Mouse (Mus musculus) testis, adult 2 months (tissue): ENCODE results near the gene Supv3l1. TPM values are rescaled to one million over a fixed set of nuclear protein-coding genes. Genes with fewer than 3 reads are reported as not detected.

ENCODE experiments used
- H3K27ac ChIP-seq: fragments of 200-500 bp; 2 replicates; pipeline ENCODE4 v1.5.1; 2012; ENCODE audit warnings: low read depth, low read length; ENCODE audit not compliant: control insufficient read depth, insufficient read depth
- H3K27me3 ChIP-seq: fragments of 200-500 bp; 2 replicates; pipeline ENCODE4 v1.6.1; 2012; ENCODE audit warnings: mild to moderate bottlenecking, low read length, moderate library complexity; ENCODE audit not compliant: control insufficient read depth, insufficient read depth
- H3K36me3 ChIP-seq: fragments of 200-500 bp; 2 replicates; pipeline ENCODE4 v1.6.1; 2012; ENCODE audit warnings: mild to moderate bottlenecking, low read length; ENCODE audit not compliant: control insufficient read depth, insufficient read depth
- H3K4me1 ChIP-seq: fragments of 200-500 bp; 2 replicates; pipeline ENCODE4 v1.6.1; 2012; ENCODE audit warnings: low read length; ENCODE audit not compliant: control insufficient read depth, insufficient read depth
- H3K4me3 ChIP-seq: fragments of 200-500 bp; 2 replicates; pipeline ENCODE4 v1.5.1; 2012; ENCODE audit warnings: low read depth, mild to moderate bottlenecking, low read length, moderate library complexity, mixed read lengths; ENCODE audit not compliant: control insufficient read depth
- CTCF ChIP-seq: fragments of 200-500 bp; IDR thresholded peaks from 2 replicates; pipeline ENCODE4 v1.5.1; 2012; ENCODE audit warnings: low read depth, mild to moderate bottlenecking, inconsistent platforms, low read length, moderate library complexity; ENCODE audit not compliant: control insufficient read depth, insufficient read depth, insufficient replicate concordance
- POLR2A ChIP-seq: fragments of 200-500 bp; IDR thresholded peaks from 2 replicates; pipeline ENCODE4 v1.6.1; 2012; ENCODE audit warnings: low read depth, mild to moderate bottlenecking, inconsistent platforms, low read length, moderate library complexity; ENCODE audit not compliant: control insufficient read depth
- polyA plus RNA-seq: library from polyadenylated mRNA; depleted of rRNA; stranded (reverse); fragments of >200 nt; gene quantifications from 2 replicates; pipeline ENCODE4 v1.2.3, GENCODE M21; 2012; rRNA removed

Gene Supv3l1
- polyA plus RNA-seq, 1 experiment: 15.3 TPM

- no peaks in the 10 kb centered on the region for H3K36me3 ChIP-seq
- H3K4me1 ChIP-seq: no peaks in the 10 kb centered on the region; the same call in 1 of the 2 replicates
- no peaks in the 10 kb centered on the region for H3K27me3 ChIP-seq
- peak within 1 kb of the TSS; percentile 54; the same call in 1 of the 2 replicates for H3K27ac ChIP-seq
- H3K4me3 ChIP-seq: peak within 1 kb of the TSS; percentile 73
- TF ChIP-seq POLR2A (peak; percentile 27; the same call in 1 of the 2 replicates), CTCF (no peak)
Measured at GRCm38 (mm10) chr10:62379808-62380207, 69.7 kb downstream of the Supv3l1 start, which contains the start of gene Hk1. Hk1 (minus strand) TSS chr10:62379908.

Other genes starting within 250 kb of the Supv3l1 start
- 2.7 and 3.6 TPM in 2 replicates for gene Tspan15, start 218.5 kb downstream of the Supv3l1 start, polyA plus RNA-seq
- gene Tacr2, start 197.3 kb downstream of the Supv3l1 start, polyA plus RNA-seq: 0.88 and 1.2 TPM in 2 replicates
- 853 and 878 TPM in 2 replicates for gene Hk1, start 69.8 kb downstream of the Supv3l1 start, polyA plus RNA-seq
- gene Hkdc1, start 27.2 kb downstream of the Supv3l1 start, polyA plus RNA-seq: 0.02 and 0.25 TPM in 2 replicates
- gene 4930507D05Rik, start 249 bp downstream of the Supv3l1 start, polyA plus RNA-seq: 5.3 and 6.2 TPM in 2 replicates
- 94.3 and 104 TPM in 2 replicates for gene Vps26a, start 37.1 kb upstream of the Supv3l1 start, polyA plus RNA-seq
- 18.0 and 20.5 TPM in 2 replicates for gene Srgn, start 77.7 kb upstream of the Supv3l1 start, polyA plus RNA-seq
- gene Kif1bp, start 128.7 kb upstream of the Supv3l1 start, polyA plus RNA-seq: 41.7 and 47.4 TPM in 2 replicates
- gene Ddx21, start 152.5 kb upstream of the Supv3l1 start, polyA plus RNA-seq: 15.7 and 18.1 TPM in 2 replicates
- gene Ddx50, start 201.5 kb upstream of the Supv3l1 start, polyA plus RNA-seq: 17.8 and 21.0 TPM in 2 replicates